Mouse (Mus musculus) cerebellum, adult 11-12 months (tissue): ENCODE data around the gene Prr7.

Experiments
- DNase-seq: peaks from one replicate; pipeline ENCODE4 v3.0.0; 2022

Prr7 gene

DNA sequence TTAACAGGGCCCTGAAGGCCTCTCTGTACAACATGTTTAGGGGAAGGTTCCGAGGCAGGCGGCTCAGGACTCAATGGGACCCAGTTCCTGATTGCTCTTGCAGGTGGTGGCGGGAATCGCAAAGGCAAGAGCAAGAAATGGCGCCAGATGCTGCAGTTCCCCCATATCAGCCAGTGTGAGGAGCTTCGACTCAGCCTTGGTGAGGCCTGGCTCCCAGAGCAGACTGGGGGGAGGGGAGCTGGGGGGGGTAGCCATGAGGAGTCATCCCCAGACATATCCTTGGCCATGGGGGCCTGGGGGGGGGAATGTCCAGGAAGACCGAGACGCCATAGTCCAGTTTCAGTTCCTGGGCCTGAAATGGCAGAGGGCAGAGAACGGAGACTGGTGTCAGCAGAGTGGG is 14.9 kb upstream of the Prr7 start:
- no peak for DNase-seq

- no peak for DNase-seq
Observed at GRCm38 (mm10) chr13:55449679-55450441, 14.2 kb upstream of the Prr7 start.

DNA sequence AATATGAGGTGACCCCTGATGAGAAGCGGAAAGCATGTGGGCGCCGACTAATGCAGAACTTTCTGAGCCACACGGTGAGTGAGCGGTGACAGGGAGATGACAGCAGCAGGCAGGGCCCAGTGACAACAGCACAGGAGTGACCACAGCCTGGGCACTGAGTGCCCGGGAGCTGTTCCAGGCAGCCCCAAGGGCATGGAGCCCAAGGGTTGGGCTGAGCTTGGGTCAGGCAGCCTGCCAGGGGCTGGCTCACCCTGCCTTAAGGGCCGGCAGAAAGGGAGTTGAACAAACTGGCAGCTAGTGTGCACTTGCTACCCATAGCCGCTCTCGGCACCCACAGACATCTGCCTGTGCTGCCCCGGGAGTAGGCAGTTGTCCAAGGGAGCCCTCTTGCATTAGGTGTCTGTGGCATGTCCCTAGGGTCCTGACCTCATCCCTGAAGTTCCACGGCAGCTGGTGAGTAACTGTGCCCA is 13.5 kb upstream of the Prr7 start:
- DNase-seq = peak; percentile 58

DNA sequence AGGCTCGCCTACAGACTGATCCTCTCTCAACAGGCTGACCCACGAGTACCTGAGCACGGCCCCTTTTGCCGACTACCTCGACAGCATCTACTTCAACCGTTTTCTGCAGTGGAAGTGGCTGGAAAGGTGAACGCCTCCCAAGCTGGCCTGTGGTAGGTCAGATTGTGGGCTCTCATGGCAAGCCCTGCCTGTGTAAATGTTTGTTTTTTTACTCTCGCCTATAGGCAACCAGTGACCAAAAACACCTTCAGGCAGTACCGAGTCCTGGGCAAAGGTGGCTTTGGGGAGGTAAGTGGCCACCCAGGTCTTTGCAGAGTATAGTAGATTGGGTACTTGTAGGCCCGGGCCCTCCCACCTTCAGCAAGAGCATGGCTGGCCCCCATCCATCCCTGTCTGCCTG is 12.8 kb upstream of the Prr7 start:
- no peak for DNase-seq

GRCm38 (mm10) chr13:55451785-55452549 is 12.1 kb upstream of the Prr7 start:
- DNase-seq = no peak

GRCm38 (mm10) chr13:55462965-55463364 is 1.1 kb upstream of the Prr7 start:
- DNase-seq = no peak

GRCm38 (mm10) chr13:55463399-55464026 is 554 bp upstream of the Prr7 start:
- DNase-seq = no peak

DNA sequence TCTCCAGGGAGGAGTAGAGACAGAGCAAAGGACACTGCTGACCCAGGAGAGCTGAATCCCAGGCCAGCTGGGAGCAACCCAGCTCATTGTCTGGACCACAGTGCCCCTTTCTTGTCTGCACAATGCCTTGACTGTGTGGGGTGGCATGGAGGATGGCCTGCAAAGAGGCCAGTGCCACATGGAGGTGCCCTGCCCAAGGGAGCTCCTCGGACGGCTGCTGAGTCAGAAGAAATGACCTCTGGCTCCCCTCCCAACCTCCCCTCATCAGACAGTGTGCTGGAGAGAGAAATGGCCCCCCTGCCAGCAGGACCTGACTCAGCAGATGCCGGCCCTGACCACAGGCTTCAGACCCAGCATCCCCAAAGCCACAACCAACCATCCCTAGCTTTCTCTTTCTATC is 1.1 kb downstream of the Prr7 start:
- no peak for DNase-seq

DNA sequence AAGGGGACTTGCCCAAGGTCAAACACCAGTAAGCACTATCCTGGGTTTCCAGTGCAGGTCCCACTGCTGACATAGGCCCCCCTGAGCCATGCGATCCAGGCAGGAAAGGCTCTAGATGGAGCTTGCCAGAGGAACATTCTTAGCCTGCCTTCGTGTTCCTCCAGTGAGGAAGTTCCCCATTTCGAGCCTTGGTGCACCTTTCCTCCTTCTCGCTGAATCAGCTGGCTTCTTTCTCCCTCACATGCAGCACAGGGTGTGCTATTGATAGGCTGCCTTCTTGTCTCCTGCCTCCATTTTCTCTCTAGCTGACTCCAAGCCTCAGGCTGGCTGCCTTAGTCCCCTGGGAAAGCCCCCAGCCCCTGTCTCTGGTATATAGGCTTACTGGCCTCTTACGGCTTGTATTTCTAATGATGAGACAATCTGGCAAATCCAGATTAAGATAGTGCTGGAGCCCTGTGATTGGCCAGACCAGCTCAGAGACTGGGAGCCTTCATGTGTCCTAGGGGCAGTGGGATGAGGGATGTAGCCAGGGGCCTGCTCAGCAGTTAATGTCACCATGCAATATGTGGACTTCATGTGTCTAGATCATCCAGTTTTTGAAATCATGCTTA is 1.9 kb downstream of the Prr7 start:
- DNase-seq = no peak

DNA sequence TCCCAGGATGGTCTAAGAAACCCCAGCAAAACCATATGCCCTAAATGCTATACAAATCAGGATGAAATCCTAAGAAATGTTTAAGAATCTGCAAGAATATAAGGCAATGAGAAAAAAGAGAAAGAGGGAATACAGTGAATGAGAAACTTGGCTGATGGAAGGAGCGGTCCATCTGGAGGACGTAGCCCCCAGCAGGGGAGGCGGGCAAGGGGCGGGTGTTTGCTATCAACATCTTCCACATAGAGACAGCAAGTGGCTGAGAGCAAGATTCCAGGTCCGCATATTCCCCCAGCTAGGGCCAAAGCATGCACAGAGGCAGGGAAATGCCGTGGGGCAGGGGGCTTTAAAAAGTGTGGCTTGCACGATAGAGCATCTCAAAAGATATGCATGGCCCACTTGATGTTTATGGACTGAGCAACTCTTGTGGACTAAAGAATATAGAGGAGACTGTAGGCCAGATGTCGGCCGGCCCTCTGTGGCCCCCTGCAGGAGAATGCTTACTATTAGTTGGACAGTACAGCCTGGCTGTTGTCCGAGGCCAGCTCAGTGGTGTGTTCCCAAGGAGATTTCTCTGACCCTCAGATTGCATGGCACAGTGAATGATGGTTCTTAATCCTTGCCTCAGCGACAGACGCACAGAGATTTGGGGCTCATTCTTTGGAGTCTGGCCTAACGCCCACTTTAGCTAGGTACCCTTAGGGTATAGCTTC is 4.9 kb downstream of the Prr7 start:
- no peak for DNase-seq

- DNase-seq = peak; percentile 89
Observed at GRCm38 (mm10) chr13:55470372-55470771, 6.3 kb downstream of the Prr7 start.

- peak; percentile 84 for DNase-seq
Observed at GRCm38 (mm10) chr13:55471156-55471818, 7.2 kb downstream of the Prr7 start.

GRCm38 (mm10) chr13:55471819-55472131 is 7.7 kb downstream of the Prr7 start:
- DNase-seq = no peak

GRCm38 (mm10) chr13:55472132-55473022 is 8.3 kb downstream of the Prr7 start:
- peak; percentile 73 for DNase-seq

GRCm38 (mm10) chr13:55473076-55473831 is 9.2 kb downstream of the Prr7 start:
- no peak for DNase-seq

GRCm38 (mm10) chr13:55473961-55474360 is 9.9 kb downstream of the Prr7 start:
- DNase-seq = no peak

GRCm38 (mm10) chr13:55474621-55475069 is 10.6 kb downstream of the Prr7 start:
- DNase-seq = peak; percentile 47

- DNase-seq = no peak
Observed at GRCm38 (mm10) chr13:55475750-55476149, 11.7 kb downstream of the Prr7 start.

DNA sequence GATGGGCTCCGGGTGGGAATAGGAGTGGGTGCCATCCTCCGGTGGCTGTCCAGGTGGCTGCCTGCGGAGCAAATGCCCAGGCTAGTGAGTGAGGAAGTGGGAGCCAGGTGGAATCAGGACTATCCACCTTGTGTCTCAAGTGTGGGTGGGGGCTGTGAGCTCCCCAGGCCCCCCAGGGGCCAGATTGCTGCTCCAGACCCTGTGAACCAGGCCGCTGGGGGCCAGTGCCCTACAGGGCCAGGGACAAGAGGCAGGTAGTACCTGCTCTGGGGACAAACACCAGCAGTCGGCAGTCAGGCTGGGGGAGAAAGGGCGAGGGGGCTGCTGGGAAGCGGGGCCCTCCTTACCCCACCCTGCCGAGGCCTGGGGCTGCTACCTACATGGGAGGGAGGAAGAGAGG is 12.2 kb downstream of the Prr7 start:
- DNase-seq = no peak

DNA sequence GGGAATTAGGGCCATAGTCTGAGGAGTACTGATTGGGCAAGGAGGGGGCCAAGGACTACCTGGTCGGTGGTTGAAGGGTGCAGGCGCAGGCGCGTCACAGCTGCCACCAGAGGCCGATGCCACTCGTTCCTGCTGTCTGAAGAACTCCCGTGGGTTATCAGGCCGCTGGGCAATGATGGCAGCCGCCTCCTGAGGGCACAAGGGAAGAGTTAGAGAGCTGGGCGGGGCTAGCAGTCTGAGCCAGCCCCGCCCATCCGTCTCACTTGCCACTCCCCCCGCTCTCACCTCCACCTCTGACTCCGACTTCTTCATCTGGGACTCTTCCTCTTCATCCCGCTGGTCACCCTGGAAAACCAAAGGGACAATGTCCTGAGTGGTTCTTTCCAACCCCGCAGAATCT is 13.4 kb downstream of the Prr7 start:
- no peak for DNase-seq
